Mouse (Mus musculus) neural tube, embryonic 15.5 days (tissue): ENCODE measurements around the gene Igsf9b. TPM values are rescaled to one million over a fixed set of nuclear protein-coding genes. Genes with fewer than 3 reads are reported as not detected.
A peak's percentile ranks its signal among the peaks of the same experiment; 100 is the strongest.

ENCODE experiments used
- ATAC-seq: fragments of 200-750 bp; cut with Nextera tagmentation; 2 replicates; pipeline ENCODE4 v1.8.0; 2017; ENCODE audit warnings: mild to moderate bottlenecking, moderate TSS enrichment, moderate library complexity; ENCODE audit not compliant: low FRiP score
- H3K27ac ChIP-seq: fragments of 300-500 bp; sonication (generic); replicated peaks from 2 replicates; pipeline ENCODE4 v1.5.1; 2015; ENCODE audit warnings: mild to moderate bottlenecking, inconsistent platforms
- H3K27me3 ChIP-seq: fragments of 300-500 bp; sonication (generic); replicated peaks from 2 replicates; pipeline ENCODE4 v1.6.1; 2015; ENCODE audit warnings: inconsistent platforms
- H3K36me3 ChIP-seq: fragments of 300-500 bp; sonication (generic); 2 replicates; pipeline ENCODE4 v1.6.1; 2015; ENCODE audit warnings: inconsistent platforms
- H3K4me1 ChIP-seq: fragments of 300-500 bp; sonication (generic); 2 replicates; pipeline ENCODE4 v1.6.1; 2015; ENCODE audit warnings: inconsistent platforms
- H3K4me2 ChIP-seq: fragments of 300-500 bp; sonication (generic); 2 replicates; pipeline ENCODE4 v1.6.1; 2015; ENCODE audit warnings: inconsistent platforms, mild to moderate bottlenecking, moderate library complexity
- H3K4me3 ChIP-seq: fragments of 300-500 bp; sonication (generic); replicated peaks from 2 replicates; pipeline ENCODE4 v1.5.1; 2015; ENCODE audit warnings: mild to moderate bottlenecking, inconsistent platforms
- H3K9ac ChIP-seq: fragments of 300-500 bp; sonication (generic); replicated peaks from 2 replicates; pipeline ENCODE4 v1.6.1; 2015; ENCODE audit warnings: mild to moderate bottlenecking, inconsistent platforms
- H3K9me3 ChIP-seq: fragments of 300-500 bp; sonication (generic); replicated peaks from 2 replicates; pipeline ENCODE4 v1.6.1; 2016; ENCODE audit warnings: inconsistent platforms
- WGBS: fragments of 180-500 bp; shearing (Covaris S2); methylation state at CpG from one replicate; pipeline ENCODE4 v1.1.7; 2015; ENCODE audit warnings: mixed read lengths; 5-methylcytosine and 5-hydroxymethylcytosine counted together
- polyA plus RNA-seq: library from polyadenylated mRNA; unstranded; fragments of >200 nt; fragmentation: Nextera tagmentation; extraction: Ambion mirVana; gene quantifications from 2 replicates; pipeline ENCODE4 v1.2.1, GENCODE M21; 2015

Igsf9b gene
- polyA plus RNA-seq, 1 experiment from 2014 or later: 23.2 TPM

DNA sequence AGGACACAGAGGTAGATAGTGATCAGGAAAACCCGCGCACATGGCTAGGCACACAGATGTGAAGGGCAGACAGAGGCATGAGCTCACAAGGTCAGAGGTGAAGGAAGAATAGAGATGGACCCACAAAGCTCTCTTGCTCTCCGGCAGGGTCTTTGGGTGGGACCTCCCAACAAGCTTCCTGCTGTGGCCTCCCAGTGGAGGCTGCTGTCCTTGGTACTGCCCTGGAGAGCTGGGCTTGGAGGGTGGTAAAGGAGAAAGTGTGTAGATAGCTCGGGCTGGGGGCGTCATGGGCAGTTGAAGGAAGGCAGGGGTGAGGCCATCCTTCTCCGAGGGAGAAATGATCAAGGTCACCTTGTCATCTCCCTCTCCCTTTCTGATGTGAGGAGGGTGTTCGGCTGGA lies 9.0 kb downstream of the Igsf9b start:
- Histone ChIP-seq H3K4me1 (peaks cover 60% of the 10 kb centered on the region), H3K27me3 (no peaks in the 10 kb centered on the region), H3K36me3 (0 out of 2 replicates have a peak, but pooled peaks cover 4% of the 10 kb centered on the region), H3K9ac (0 out of 2 replicates have a peak overlapping the region, but pooled peaks have one; percentile 27), H3K4me2 (peak overlapping the region; percentile 17), H3K27ac (peak overlapping the region; percentile 83), H3K4me3 (no peak overlapping the region), H3K9me3 (no peaks in the 10 kb centered on the region)
- ATAC-seq: peak; percentile 9; the same call in 1 of the 2 replicates
- 42% methylated on average over 7 of the region's 7 CpGs for WGBS

DNA sequence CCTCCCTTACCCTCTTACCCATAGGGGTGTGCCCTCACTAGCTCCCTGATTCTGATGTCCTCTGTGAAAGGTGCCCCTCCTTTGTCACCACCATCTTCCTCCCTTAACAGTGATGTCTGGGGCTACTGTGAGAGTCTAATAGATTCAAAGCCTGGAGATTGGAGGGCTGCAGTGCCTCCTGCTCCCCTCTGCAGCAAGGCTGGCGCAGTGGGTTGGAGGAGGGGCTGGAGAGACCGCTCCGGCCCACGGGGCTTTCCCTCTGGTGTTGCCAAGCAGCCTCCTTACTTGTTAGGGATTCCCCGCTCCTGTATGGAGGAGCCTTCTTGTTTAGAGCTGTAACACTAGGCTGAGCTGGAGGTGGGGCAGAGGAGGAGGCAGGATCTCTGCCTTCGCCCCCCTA lies 9.6 kb downstream of the Igsf9b start:
- Histone ChIP-seq H3K27ac (peak overlapping the region; percentile 83), H3K9me3 (no peaks in the 10 kb centered on the region), H3K4me2 (peak overlapping the region; percentile 17), H3K4me3 (no peak overlapping the region), H3K9ac (0 out of 2 replicates have a peak overlapping the region, but pooled peaks have one; percentile 27), H3K27me3 (no peaks in the 10 kb centered on the region), H3K36me3 (peaks cover 5% of the 10 kb centered on the region; the same call in 1 of the 2 replicates), H3K4me1 (peaks cover 56% of the 10 kb centered on the region)
- 17% methylated on average over 6 of the region's 6 CpGs for WGBS
- peak; percentile 64 for ATAC-seq

DNA sequence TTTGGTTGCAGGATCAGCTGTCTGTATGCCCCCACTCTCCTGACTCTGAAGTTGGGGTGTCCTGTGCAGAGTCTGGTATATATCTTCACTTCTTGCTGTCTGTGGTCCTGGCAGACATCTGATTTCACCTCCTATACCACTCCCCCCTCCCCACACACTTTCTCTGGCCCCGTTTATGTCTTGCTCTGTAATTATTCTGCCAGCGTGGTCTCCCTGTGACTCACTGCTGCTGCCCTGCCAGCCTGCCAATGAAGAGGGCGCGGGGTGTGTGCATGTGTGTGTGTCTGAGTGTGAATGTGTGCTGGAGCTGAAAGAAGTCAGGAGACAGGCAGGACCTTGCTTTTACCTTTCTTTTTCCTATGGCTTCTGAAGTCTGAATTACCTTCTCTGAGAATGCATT lies 11.0 kb downstream of the Igsf9b start:
- no peak overlapping the region for H3K9ac ChIP-seq
- no peak overlapping the region for H3K4me2 ChIP-seq
- H3K36me3 ChIP-seq: peaks cover 6% of the 10 kb centered on the region; the same call in 1 of the 2 replicates
- no peak for ATAC-seq
- no peaks in the 10 kb centered on the region for H3K27me3 ChIP-seq
- H3K4me1 ChIP-seq: peaks cover 46% of the 10 kb centered on the region
- H3K9me3 ChIP-seq: no peaks in the 10 kb centered on the region
- WGBS: 57% methylated on average over 4 of the region's 4 CpGs
- H3K4me3 ChIP-seq: no peak overlapping the region
- no peak overlapping the region for H3K27ac ChIP-seq

DNA sequence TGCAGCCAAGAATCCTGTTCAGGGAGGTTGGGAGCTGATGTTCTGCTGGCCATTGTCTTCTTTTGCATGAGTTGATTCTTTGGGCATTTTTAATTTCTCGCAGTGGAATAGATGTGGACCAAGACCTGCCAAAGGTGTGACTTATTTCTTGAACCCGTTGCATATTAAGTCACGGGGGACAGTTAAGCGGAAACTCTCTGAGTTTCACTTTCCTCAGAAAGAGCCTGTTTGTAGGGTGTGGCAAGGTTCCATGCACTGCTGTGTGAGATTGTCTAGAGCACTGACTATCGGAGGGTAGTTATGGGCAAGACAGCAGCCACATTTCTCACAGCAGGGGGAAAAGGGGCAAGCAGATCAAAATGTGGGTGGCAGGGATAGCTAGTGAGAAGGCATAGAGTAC lies 14.4 kb downstream of the Igsf9b start:
- H3K4me3 ChIP-seq: no peak overlapping the region
- peaks cover 18% of the 10 kb centered on the region for H3K36me3 ChIP-seq
- no peak overlapping the region for H3K4me2 ChIP-seq
- no peak for ATAC-seq
- H3K27ac ChIP-seq: no peak overlapping the region
- 95% methylated on average over 5 of the region's 5 CpGs for WGBS
- no peaks in the 10 kb centered on the region for H3K27me3 ChIP-seq
- no peak overlapping the region for H3K9ac ChIP-seq
- no peaks in the 10 kb centered on the region for H3K9me3 ChIP-seq
- H3K4me1 ChIP-seq: peaks cover 13% of the 10 kb centered on the region

DNA sequence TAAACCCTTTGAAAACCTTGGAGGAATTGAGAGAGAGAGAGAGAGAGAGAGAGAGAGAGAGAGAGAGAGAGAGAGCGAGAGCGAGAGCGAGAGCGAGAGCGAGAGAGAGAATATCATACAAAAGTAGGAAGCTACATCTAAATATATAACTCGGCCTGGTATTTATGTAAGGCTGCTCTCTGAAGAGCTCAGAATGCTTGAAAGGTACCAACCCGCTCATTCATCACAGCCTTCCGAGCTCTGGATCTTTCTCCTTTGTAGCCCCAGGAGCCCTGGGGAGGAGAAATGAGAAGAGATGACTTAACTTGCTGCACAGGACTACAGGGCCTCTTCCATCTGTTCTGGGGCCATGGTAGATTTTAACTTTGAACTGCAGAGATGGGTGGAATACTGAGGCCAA lies 22.3 kb downstream of the Igsf9b start:
- Histone ChIP-seq H3K4me1 (peaks cover 10% of the 10 kb centered on the region; the same call in 1 of the 2 replicates), H3K4me3 (no peak overlapping the region), H3K9ac (no peak overlapping the region), H3K27ac (no peak overlapping the region), H3K4me2 (no peak overlapping the region), H3K36me3 (peaks cover 57% of the 10 kb centered on the region), H3K9me3 (no peaks in the 10 kb centered on the region), H3K27me3 (peaks cover 4% of the 10 kb centered on the region)
- WGBS: 87% methylated on average over 8 of the region's 8 CpGs
- ATAC-seq: no peak

DNA sequence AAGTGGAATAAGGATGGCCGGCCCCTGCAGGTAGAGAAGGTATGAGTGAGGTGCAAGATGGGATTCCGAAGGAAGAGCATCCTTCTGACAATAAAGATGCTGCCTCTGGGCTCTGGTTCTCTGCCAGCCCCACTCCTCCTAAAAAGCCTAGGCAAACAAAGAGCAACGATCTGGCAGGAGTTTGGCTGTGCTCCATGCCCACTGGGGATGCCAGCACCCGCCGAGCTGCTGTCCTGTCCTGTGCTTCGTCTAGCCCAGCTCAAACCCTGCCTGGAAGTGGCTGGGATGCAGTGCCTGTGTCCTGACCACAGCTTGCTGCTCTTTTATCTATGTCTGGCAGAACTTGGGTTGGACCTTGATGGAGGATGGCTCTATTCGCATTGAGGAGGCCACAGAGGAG lies 23.3 kb downstream of the Igsf9b start:
- peaks cover 10% of the 10 kb centered on the region; the same call in 1 of the 2 replicates for H3K4me1 ChIP-seq
- no peak for ATAC-seq
- no peak overlapping the region for H3K9ac ChIP-seq
- H3K4me3 ChIP-seq: no peak overlapping the region
- H3K36me3 ChIP-seq: peaks cover 55% of the 10 kb centered on the region
- WGBS: 64% methylated on average over 7 of the region's 7 CpGs
- no peak overlapping the region for H3K4me2 ChIP-seq
- H3K9me3 ChIP-seq: no peaks in the 10 kb centered on the region
- no peak overlapping the region for H3K27ac ChIP-seq
- peaks cover 4% of the 10 kb centered on the region for H3K27me3 ChIP-seq

DNA sequence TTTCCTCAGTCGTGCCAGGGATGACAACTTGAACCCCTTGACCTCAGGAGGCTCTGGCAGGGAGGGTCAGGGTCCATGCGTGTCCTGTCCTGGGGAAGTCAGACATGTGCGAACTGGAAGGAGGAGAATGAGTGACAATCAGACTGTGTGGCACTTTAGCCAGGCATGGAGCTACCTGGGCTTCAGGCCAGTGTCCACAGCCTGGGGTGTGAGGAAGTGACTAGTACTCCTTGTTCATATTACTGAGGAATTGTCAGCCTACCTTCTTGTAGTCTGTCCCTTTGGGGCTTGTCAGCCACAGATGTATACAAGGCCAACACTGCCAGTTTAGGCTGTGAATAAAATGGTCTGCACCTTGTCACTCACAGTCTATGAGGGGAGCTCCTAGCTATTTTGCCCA lies 24.4 kb downstream of the Igsf9b start:
- H3K4me3 ChIP-seq: no peak overlapping the region
- H3K27ac ChIP-seq: no peak overlapping the region
- no peak overlapping the region for H3K9ac ChIP-seq
- H3K4me1 ChIP-seq: peaks cover 10% of the 10 kb centered on the region; the same call in 1 of the 2 replicates
- WGBS: 88% methylated on average over 3 of the region's 3 CpGs
- peaks cover 54% of the 10 kb centered on the region for H3K36me3 ChIP-seq
- no peak for ATAC-seq
- H3K4me2 ChIP-seq: no peak overlapping the region
- H3K27me3 ChIP-seq: peaks cover 4% of the 10 kb centered on the region
- H3K9me3 ChIP-seq: no peaks in the 10 kb centered on the region

DNA sequence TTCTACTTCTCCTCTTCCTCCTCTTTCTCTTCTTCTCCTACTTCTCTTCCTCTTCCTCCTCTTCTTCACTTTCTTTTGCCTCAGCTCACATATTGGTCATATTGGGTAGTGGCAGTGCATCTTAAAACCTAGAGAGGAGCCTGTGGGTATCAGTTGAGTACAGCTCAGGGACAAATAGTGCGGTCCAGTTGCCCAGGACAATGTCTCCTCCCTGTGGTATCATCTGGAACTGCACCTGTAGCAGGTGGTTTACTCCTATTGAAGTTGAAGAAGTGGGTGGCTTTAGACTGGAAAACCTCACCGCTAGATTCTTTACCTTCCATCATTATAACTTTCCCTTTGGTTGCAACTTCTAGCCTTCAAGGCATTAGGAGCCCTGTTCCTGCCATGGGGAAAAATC lies 26.9 kb downstream of the Igsf9b start:
- Histone ChIP-seq H3K4me2 (no peak overlapping the region), H3K4me1 (peaks cover 10% of the 10 kb centered on the region; the same call in 1 of the 2 replicates), H3K27me3 (peaks cover 4% of the 10 kb centered on the region), H3K9me3 (no peaks in the 10 kb centered on the region), H3K27ac (no peak overlapping the region), H3K9ac (no peak overlapping the region), H3K4me3 (no peak overlapping the region), H3K36me3 (peaks cover 42% of the 10 kb centered on the region)
- 47% methylated on average over 2 of the region's 2 CpGs for WGBS
- ATAC-seq: peak; percentile 42; the same call in 1 of the 2 replicates

DNA sequence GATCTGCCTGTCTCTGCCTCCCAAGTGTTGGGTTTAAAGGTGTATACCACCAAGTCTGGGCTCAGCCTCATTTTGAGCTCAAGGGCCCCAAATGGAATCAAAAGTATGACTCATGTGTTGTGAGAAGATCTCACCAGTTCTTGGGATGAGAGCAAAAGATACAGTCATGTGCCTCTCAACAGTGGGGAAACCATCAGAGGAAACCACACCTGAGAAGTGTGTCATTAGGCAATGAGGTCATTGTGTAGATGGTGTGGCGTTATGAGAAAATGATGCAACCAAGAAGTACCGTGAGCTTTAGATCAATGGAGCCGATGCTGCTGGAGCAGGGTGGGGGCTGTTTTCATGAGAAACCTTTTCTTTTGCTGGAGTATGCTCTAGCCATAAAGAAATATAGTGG lies 28.6 kb downstream of the Igsf9b start:
- Histone ChIP-seq H3K36me3 (peaks cover 41% of the 10 kb centered on the region), H3K4me2 (no peak overlapping the region), H3K27me3 (peaks cover 4% of the 10 kb centered on the region), H3K9ac (no peak overlapping the region), H3K4me1 (0 out of 2 replicates have a peak, but pooled peaks cover 2% of the 10 kb centered on the region), H3K9me3 (no peaks in the 10 kb centered on the region), H3K4me3 (no peak overlapping the region), H3K27ac (no peak overlapping the region)
- ATAC-seq: no peak
- whole genome bisulfite sequencing: 92% methylated on average over 3 of the region's 3 CpGs

DNA sequence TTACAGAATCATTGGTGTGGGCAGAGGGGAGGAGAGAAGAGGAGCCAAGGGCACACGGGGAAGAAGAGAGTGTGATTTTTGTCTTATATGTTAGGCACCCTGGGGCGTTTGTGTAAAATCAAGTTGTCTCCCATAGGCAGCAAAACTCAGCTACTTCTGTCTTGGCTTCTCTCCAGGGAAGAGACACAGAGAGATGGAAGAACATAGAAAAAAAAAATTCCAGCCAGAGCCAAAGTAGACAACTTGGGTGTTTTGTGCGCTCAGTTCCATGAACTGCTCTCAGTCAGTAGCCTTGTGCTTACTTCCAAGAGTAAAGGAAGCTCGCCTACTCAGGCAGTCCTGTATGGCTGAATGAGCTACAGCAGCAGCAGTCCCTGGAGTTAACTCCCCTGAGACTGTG lies 31.4 kb downstream of the Igsf9b start:
- no peak overlapping the region for H3K27ac ChIP-seq
- 87% methylated on average over 4 of the region's 4 CpGs for WGBS
- no peak overlapping the region for H3K4me3 ChIP-seq
- no peak overlapping the region for H3K9ac ChIP-seq
- no peak overlapping the region for H3K4me2 ChIP-seq
- no peak for ATAC-seq
- peaks cover 48% of the 10 kb centered on the region for H3K36me3 ChIP-seq
- H3K4me1 ChIP-seq: no peaks in the 10 kb centered on the region
- no peaks in the 10 kb centered on the region for H3K9me3 ChIP-seq
- no peaks in the 10 kb centered on the region for H3K27me3 ChIP-seq

DNA sequence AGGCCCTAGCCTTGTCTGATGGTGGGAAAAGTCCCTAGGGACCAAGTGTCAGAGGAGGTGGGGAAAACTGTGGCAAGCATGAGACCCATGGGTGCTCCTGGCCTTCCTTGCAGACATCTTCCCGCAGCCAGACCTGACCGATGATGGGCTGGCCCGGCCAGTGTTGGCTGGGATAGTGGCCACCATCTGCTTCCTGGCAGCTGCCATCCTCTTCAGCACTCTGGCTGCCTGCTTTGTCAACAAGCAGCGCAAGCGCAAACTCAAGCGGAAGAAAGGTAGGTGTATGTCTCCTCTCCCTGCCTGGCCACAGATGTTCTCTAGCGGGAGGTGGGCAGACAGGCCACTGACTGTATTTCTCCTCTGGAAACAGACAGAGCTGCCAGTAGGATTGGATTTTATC lies 32.5 kb downstream of the Igsf9b start:
- Histone ChIP-seq H3K9ac (no peak overlapping the region), H3K4me3 (no peak overlapping the region), H3K27me3 (no peaks in the 10 kb centered on the region), H3K9me3 (no peaks in the 10 kb centered on the region), H3K36me3 (peaks cover 46% of the 10 kb centered on the region), H3K4me2 (no peak overlapping the region), H3K4me1 (peaks cover 6% of the 10 kb centered on the region; the same call in 1 of the 2 replicates), H3K27ac (no peak overlapping the region)
- WGBS: 87% methylated on average over 7 of the region's 7 CpGs
- no peak for ATAC-seq

DNA sequence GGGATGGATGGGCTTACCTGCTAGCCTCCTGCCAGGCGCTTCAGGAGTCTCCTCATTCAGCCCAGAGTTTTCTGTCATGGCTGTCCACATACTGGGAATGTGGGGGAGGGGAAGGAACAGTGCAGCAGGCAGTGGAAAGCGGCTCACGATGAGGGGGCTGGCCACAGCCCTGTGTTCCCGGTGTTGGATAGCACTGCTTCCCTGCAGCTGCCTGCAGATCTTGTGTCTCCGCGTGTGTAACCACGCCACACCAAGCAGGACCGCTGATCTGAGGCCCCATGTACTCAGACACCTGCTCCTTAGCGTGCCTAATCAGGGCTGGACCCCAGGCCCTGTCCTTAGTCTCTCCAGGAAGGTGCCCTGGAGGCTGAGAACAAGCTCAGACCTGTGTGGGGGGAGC lies 35.9 kb downstream of the Igsf9b start:
- H3K9me3 ChIP-seq: no peaks in the 10 kb centered on the region
- no peaks in the 10 kb centered on the region for H3K27me3 ChIP-seq
- H3K4me3 ChIP-seq: no peak overlapping the region
- no peak overlapping the region for H3K4me2 ChIP-seq
- H3K27ac ChIP-seq: no peak overlapping the region
- H3K4me1 ChIP-seq: peaks cover 12% of the 10 kb centered on the region; the same call in 1 of the 2 replicates
- no peak for ATAC-seq
- peaks cover 37% of the 10 kb centered on the region for H3K36me3 ChIP-seq
- H3K9ac ChIP-seq: no peak overlapping the region
- 72% methylated on average over 9 of the region's 9 CpGs for WGBS
